Mouse (Mus musculus): ENCODE data around the gene Pus10.

GRCm38 (mm10) chr11:23725850-23726249, 60.4 kb downstream of the Pus10 start:
- TF ChIP-seq POLR2A (IDR thresholded peaks at IDR 0.05; ENCODE audit: control insufficient read depth in 1 of 2, insufficient read depth in 1 of 2, low read depth in 1 of 2, low read length in 2 of 2, poor library complexity in 1 of 2) (no peak), NRF1 (IDR thresholded peaks at IDR 0.05; ENCODE audit: insufficient read depth, low read depth, low read length, poor library complexity, severe bottlenecking) (no peak), POLR2AphosphoS2 (IDR thresholded peaks at IDR 0.05; ENCODE audit: low read length) (no peak), E2F4 (IDR thresholded peaks at IDR 0.05; ENCODE audit: borderline replicate concordance, low read depth, low read length) (no peak), GATA1 (IDR thresholded peaks at IDR 0.05; ENCODE audit: low read depth, low read length) (no peak), CTCF (IDR thresholded peaks at IDR 0.05 in 2 of 3, conservative IDR thresholded peaks at IDR 0.05 in 1 of 3; ENCODE audit: control insufficient read depth in 1 of 3, insufficient read depth in 1 of 3, low read depth in 2 of 3, low read length in 3 of 3, poor library complexity in 1 of 3, severe bottlenecking in 1 of 3) (no peak), TBP (IDR thresholded peaks at IDR 0.05; ENCODE audit: low read depth, low read length) (no peak), USF2 (IDR thresholded peaks at IDR 0.05; ENCODE audit: borderline replicate concordance in 1 of 2, insufficient read depth in 1 of 2, low read depth in 1 of 2, low read length in 2 of 2) (no peak), ETS1 (IDR thresholded peaks at IDR 0.05; ENCODE audit: low read depth, low read length) (no peak), MEF2A (IDR thresholded peaks at IDR 0.05; ENCODE audit: extremely low read depth, insufficient replicate concordance, low read depth, low read length, poor library complexity, severe bottlenecking) (no peak), ZKSCAN1 (IDR thresholded peaks at IDR 0.05; ENCODE audit: low read depth, low read length) (no peak), RAD21 (IDR thresholded peaks at IDR 0.05; ENCODE audit: low read depth, low read length) (no peak), USF1 (IDR thresholded peaks at IDR 0.05; ENCODE audit: low read depth, low read length) (no peak)

Measured in MEL (cell line).